Mouse (Mus musculus): ENCODE data around the gene AW549877.
A peak's percentile ranks its signal among the peaks of the same experiment; 100 is the strongest.

Gene AW549877

GRCm38 (mm10) chr15:3984876-3985275, 10.7 kb downstream of the AW549877 start:
- no peak for DNase-seq (ENCODE audit: low spot score in 2 of 2)

- no peak for DNase-seq (ENCODE audit: low spot score in 2 of 2)
Measured at GRCm38 (mm10) chr15:3982732-3983131, 12.8 kb downstream of the AW549877 start.

- no peak for DNase-seq (ENCODE audit: low spot score in 2 of 2)
Measured at GRCm38 (mm10) chr15:3979871-3980270, 15.7 kb downstream of the AW549877 start.

- peak; percentile 43 to 67 for DNase-seq (ENCODE audit: low spot score in 2 of 2)
Measured at GRCm38 (mm10) chr15:3979061-3979848, 16.3 kb downstream of the AW549877 start, which contains the start of gene Fbxo4. Gene Fbxo4 (minus strand): TSS chr15:3979573.

GRCm38 (mm10) chr15:3978279-3978678, 17.3 kb downstream of the AW549877 start:
- DNase-seq (ENCODE audit: low spot score in 2 of 2): no peak

GRCm38 (mm10) chr15:3973300-3973699, 22.2 kb downstream of the AW549877 start:
- no peak for DNase-seq (ENCODE audit: low spot score in 2 of 2)

- DNase-seq (ENCODE audit: low spot score in 2 of 2): no peak
Measured at GRCm38 (mm10) chr15:3970193-3970592, 25.4 kb downstream of the AW549877 start.

- no peak for DNase-seq (ENCODE audit: low spot score in 2 of 2)
Measured at GRCm38 (mm10) chr15:3969743-3970142, 25.8 kb downstream of the AW549877 start.

- no peak for DNase-seq (ENCODE audit: low spot score in 2 of 2)
Measured at GRCm38 (mm10) chr15:3962251-3962650, 33.3 kb downstream of the AW549877 start.

- DNase-seq (ENCODE audit: low spot score in 2 of 2): no peak
Measured at GRCm38 (mm10) chr15:3960094-3960493, 35.5 kb downstream of the AW549877 start.

- peak in 1 of 2 experiments; percentile 25 for DNase-seq (ENCODE audit: low spot score in 2 of 2)
Measured at GRCm38 (mm10) chr15:3957982-3958381, 37.6 kb downstream of the AW549877 start.

- no peak for DNase-seq (ENCODE audit: low spot score in 2 of 2)
Measured at GRCm38 (mm10) chr15:3954971-3955370, 40.6 kb downstream of the AW549877 start.

GRCm38 (mm10) chr15:3938132-3938531, 57.4 kb downstream of the AW549877 start:
- no peak for DNase-seq (ENCODE audit: low spot score in 2 of 2)

- DNase-seq (ENCODE audit: low spot score in 2 of 2): no peak
Measured at GRCm38 (mm10) chr15:3936056-3936455, 59.5 kb downstream of the AW549877 start.

GRCm38 (mm10) chr15:3933466-3933865, 62.1 kb downstream of the AW549877 start:
- DNase-seq (ENCODE audit: low spot score in 2 of 2): no peak

All from cerebellum, postnatal 4 days (tissue).